Mouse (Mus musculus) skeletal muscle tissue, adult 2 months (tissue): Measurements from ENCODE around the gene Gm20388.

ENCODE experiments used
- DNase-seq: peaks from one replicate; pipeline ENCODE4 v3.0.0-alpha.2; 2012; ENCODE audit warnings: low read depth, low spot score

Gm20388 gene

GRCm38 (mm10) chr8:120191633-120192032 is 281.0 kb downstream of the Gm20388 start:
- DNase-seq, result no peak

DNA sequence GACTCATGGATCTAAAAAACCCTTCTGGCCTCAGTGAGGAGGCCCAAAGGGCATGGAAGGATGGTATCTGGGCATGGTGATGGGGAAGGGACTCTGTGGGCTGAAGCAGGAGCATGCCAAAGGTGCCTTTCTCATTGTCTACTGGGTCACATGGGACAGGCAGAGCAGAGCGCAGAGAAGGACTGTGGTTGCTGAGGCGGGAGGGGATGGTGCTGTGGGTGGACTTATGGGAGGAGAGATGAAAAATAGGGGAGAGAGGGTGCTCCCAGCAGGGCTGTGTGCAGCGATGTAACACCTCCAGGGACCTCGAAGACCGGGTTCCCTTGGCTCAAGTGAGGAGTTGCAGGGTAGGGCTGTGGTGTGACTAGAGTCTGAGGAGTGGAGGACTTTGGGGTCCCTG is 281.5 kb downstream of the Gm20388 start:
- DNase-seq, result no peak

- no peak for DNase-seq
These were observed 290.7 kb downstream of the Gm20388 start for GRCm38 (mm10) chr8:120201351-120201750.

DNA sequence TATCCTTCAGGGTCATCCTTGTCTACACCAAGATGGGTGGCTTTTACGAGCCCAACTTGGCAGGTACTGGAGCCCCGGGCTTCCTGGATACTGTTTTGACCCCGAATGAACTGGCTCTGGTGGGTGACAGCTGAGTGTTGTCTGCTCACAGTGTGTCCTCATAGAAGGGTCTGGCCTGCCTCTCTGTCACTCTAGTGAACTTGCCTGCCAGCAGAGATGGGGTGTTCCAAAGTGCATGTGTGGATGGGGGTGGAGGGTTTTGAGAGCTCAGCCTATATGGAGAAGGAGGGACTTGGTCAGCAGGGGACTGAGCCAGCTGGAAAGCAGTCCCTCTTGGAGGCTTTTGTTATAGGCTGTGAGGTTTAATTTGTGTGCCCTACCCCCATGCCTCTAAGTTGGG is 291.9 kb downstream of the Gm20388 start:
- DNase-seq, result no peak

- no peak for DNase-seq
These were observed 294.2 kb downstream of the Gm20388 start for GRCm38 (mm10) chr8:120204736-120205360.

GRCm38 (mm10) chr8:120205916-120206315 is 295.3 kb downstream of the Gm20388 start:
- DNase-seq, result no peak

DNA sequence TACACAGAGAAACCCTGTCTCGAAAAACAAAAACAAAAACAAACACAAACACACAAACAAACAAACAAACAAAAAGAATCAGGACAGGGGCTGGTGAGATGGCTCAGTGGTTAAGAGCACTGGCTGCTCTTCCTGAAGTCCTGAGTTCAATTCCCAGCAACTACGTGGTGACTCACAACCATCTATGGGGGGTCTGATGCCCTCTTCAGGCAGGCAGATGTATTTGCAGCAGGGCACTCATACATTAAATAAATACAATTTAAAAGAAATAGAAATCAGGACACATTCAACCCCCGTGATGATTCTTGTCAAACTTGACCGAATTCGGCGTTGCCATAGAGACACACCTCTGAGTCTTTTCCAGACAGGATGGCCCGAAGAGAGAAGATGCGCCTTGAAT is 296.7 kb downstream of the Gm20388 start:
- DNase-seq, result no peak

- DNase-seq, result no peak
These were observed 297.5 kb downstream of the Gm20388 start for GRCm38 (mm10) chr8:120208113-120208512.

DNA sequence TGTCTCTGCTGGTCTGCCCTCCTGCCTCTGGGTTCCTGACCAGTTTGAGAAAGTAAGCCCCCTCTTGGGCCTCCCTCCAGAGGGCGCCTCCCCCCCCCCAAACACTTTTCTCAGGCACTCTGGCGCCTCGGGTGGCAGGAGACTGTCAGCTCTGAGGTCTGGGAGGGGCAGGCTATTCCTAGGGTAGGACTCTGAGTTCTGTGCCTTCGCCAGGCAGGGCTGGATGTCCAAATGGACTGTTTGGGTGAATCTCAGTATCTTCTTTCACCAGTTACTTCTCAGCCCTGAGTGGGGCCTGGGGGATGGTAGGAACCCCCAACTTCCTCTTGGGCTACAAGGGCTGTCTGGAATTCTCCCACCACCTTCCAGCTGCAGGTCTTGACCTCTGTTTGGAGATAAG is 300.7 kb downstream of the Gm20388 start:
- DNase-seq, result no peak

GRCm38 (mm10) chr8:120212596-120212995 is 302.0 kb downstream of the Gm20388 start:
- no peak for DNase-seq

DNA sequence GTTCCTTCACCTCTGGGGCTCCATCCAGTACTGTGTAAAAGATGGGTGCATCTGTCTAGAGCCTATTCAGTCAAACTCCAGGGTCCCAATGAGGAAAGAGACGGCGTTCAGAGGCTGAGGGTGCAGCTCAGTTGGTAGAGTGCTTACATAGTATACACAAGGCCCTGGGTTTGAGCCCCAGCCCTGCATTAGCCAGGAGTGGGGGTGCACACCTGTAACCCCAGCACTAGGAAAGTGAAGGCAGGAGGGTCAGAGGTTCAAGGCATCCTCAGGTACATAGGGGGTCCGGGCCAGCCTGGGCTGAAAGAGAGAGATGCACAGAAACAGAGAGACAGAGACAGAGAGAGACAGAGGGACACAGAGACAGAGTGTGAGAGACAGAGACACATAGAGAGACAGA is 302.6 kb downstream of the Gm20388 start:
- no peak for DNase-seq

GRCm38 (mm10) chr8:120213939-120214338 is 303.3 kb downstream of the Gm20388 start:
- DNase-seq, result peak; percentile 97

DNA sequence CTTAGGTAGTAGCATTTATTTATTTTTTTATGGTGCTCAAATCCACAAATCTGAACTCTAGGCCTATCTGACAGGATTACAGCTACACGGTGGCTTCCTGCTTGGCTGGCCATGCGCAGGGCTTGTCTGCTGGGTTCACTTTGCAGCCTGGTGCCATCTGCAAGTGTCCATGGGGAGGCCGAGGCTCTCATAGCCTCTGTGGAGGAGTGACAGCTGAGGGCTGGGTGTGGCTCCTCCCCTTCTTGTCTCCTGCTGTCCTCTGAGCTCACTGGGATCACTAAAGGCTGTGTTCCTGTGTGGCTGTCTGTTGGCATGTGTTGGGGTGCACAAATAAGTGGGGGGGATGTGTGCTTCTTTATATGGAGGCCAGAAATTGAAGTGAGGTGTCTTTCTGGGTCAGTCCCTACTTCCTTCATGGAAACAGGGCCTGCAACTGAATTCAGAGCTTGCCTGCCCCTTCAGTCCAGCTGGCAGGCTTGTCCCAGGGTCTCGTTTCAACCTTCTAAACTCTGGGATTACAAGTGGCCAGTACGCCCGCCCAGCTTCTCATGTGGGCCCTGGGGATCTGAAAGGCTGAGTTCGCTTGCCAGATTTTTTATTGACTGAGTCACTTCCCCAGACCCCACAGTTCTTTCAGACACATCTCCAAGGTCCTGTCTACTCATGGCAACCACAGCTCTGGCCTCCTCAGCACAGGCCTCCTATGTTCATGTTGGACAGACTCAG is 304.9 kb downstream of the Gm20388 start:
- DNase-seq, result peak; percentile 75

GRCm38 (mm10) chr8:120216855-120217830 is 306.5 kb downstream of the Gm20388 start:
- DNase-seq, result peak; percentile 61

DNA sequence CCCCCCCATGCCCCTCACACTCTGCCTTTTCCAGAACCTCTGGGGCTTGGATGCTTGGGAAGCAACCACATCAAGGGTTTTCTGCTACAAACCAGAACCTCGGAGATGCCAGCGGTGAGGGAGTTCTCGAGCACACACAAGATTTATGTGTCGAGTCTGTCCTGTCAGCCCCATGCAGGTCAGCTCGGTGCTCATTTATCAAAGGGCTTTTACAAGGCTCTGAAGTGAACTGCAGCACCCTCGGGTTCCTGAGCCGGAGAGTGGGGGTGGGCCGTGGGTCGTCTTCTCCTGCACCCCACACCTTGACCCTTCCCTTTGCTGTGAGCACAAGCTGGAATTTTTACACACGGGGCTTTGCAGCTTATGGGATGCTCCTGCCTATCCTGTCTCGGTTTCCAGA is 311.9 kb downstream of the Gm20388 start:
- no peak for DNase-seq

GRCm38 (mm10) chr8:120224521-120225420 is 314.1 kb downstream of the Gm20388 start:
- DNase-seq, result no peak

GRCm38 (mm10) chr8:120225421-120226151 is 314.9 kb downstream of the Gm20388 start:
- DNase-seq, result no peak

GRCm38 (mm10) chr8:120226700-120227577 is 316.3 kb downstream of the Gm20388 start:
- DNase-seq, result no peak

DNA sequence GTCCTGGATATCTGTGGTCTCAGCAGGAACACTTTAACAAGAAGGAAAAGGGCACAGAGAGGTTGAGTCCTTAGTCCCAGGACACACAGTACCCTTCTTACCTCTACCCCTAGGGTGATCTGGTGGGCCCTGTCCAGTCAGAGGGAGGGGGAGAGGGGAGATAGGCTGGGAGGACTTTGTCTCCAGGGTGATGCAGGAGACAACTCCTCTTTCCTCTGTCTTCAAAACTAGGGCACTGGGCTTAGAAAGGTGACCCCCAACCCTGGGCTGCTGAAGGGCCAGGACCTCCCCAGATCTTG is 316.9 kb downstream of the Gm20388 start:
- DNase-seq, result no peak
